Mouse (Mus musculus): ENCODE data around the gene Lpin3.

DNA sequence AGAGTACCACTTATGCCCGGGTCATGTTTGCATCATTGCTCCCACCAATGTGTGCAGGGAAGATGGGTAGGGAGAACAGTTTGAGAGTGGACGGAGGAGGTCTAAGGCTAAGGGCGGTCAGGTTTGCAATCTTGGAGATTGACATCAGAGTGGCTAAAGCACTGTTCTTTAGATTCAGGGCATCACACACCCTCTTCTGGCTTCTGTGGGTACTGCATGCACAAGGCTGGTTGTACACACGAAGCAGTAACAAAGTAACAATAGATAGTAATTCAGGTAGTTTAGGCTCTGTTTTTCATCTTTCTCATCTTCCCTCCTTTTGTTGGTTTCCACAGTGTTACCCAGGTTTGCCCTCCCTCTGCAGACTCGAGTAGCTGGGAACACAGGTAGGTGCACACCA is 50.9 kb downstream of the Lpin3 start:
- TF ChIP-seq POLR2A (IDR thresholded peaks at IDR 0.05; ENCODE audit: low read depth, low read length) (no peak), CTCF (IDR thresholded peaks at IDR 0.05; ENCODE audit: extremely low read depth, insufficient read depth, insufficient read length, insufficient replicate concordance) (no peak)

All from spleen, adult 2 months (tissue).